Mouse (Mus musculus) cortical plate, adult 2 months (tissue): Measurements from ENCODE around the gene Slc16a3.

Experiments used
- CTCF ChIP-seq: fragments of 200-500 bp; IDR thresholded peaks from 2 replicates; pipeline ENCODE4 v1.5.1; 2011; ENCODE audit warnings: mild to moderate bottlenecking, control low read depth, low read length; ENCODE audit not compliant: insufficient read depth; ENCODE audit errors: extremely low read depth
- POLR2A ChIP-seq: fragments of 200-500 bp; IDR thresholded peaks from 2 replicates; pipeline ENCODE4 v1.6.1; 2011; ENCODE audit warnings: mild to moderate bottlenecking, low read length, control low read depth; ENCODE audit not compliant: insufficient read depth; ENCODE audit errors: extremely low read depth

GRCm38 (mm10) chr11:120917756-120918155 is 30.5 kb upstream of the Slc16a3 start:
- no peak for TF ChIP-seq POLR2A
- TF ChIP-seq CTCF = no peak
